Mouse (Mus musculus): Measurements from ENCODE around the gene Ulk4. TPM values are rescaled to one million over a fixed set of nuclear protein-coding genes. Genes with fewer than 3 reads are reported as not detected.

Ulk4 gene
- polyA plus RNA-seq, 1 experiment from 2014 or later, result 156 TPM

- Histone ChIP-seq H3K27ac (no peak overlapping the region), H3K4me3 (no peak overlapping the region), H3K4me1 (peaks cover 28% of the 10 kb centered on the region), H3K9me3 (no peaks in the 10 kb centered on the region), H3K36me3 (replicated peaks) (no peaks in the 10 kb centered on the region), H3K27me3 (ENCODE audit: poor library complexity, severe bottlenecking) (no peaks in the 10 kb centered on the region)
- WGBS, result 94% methylated on average over 5 of the region's 5 CpGs
- no peak for DNase-seq (ENCODE audit: extremely low spot score, low spot score)
Observed at GRCm38 (mm10) chr9:121153276-121153675, 123.7 kb downstream of the Ulk4 start.

DNA sequence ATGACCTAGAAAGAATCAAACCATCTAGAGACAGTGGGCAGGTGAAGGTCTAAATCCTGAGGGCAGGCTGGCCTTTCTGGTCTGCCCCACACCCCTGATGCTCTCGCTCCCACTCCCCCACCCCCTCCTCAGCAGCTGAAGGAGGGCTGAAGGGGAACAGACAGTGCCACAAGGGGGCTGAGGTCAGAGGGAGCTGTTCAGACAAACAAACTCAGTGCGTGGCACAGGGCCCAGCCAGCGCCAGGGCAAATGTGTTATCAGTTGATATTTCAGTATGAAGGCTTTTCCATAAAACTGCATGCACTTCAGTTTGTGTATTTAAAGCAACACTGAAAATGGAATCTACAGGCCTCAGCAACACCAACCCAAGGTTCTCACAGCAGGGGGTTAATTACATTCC, 128.4 kb downstream of the Ulk4 start:
- Histone ChIP-seq H3K9me3 (no peaks in the 10 kb centered on the region), H3K4me1 (peaks cover 29% of the 10 kb centered on the region)

GRCm38 (mm10) chr9:121143208-121143607, 133.8 kb downstream of the Ulk4 start:
- 88% methylated on average over 6 of the region's 6 CpGs for WGBS
- Histone ChIP-seq H3K4me3 (no peak overlapping the region), H3K4me1 (peaks cover 9% of the 10 kb centered on the region), H3K27ac (no peak overlapping the region), H3K9me3 (no peaks in the 10 kb centered on the region), H3K27me3 (ENCODE audit: poor library complexity, severe bottlenecking) (no peaks in the 10 kb centered on the region), H3K36me3 (replicated peaks) (peaks cover 14% of the 10 kb centered on the region)
- no peak for DNase-seq (ENCODE audit: extremely low spot score, low spot score)

More for the DNA sequence above, 128.4 kb downstream of the Ulk4 start:
- WGBS, result 12% methylated on average over 3 of the region's 3 CpGs
- DNase-seq (ENCODE audit: extremely low spot score, low spot score), result no peak
- no peak overlapping the region for H3K4me3 ChIP-seq
- no peaks in the 10 kb centered on the region for H3K27me3 ChIP-seq (ENCODE audit: poor library complexity, severe bottlenecking)
- H3K27ac ChIP-seq, result peak overlapping the region; percentile 36; the same call in 1 of the 2 replicates
- H3K36me3 ChIP-seq (replicated peaks), result peaks cover 14% of the 10 kb centered on the region

- H3K36me3 ChIP-seq (replicated peaks), result no peaks in the 10 kb centered on the region
- 93% methylated on average over 6 of the region's 6 CpGs for WGBS
- H3K4me1 ChIP-seq, result peaks cover 9% of the 10 kb centered on the region
- H3K27me3 ChIP-seq (ENCODE audit: poor library complexity, severe bottlenecking), result no peaks in the 10 kb centered on the region
- H3K9me3 ChIP-seq, result no peaks in the 10 kb centered on the region
- no peak for DNase-seq (ENCODE audit: extremely low spot score, low spot score)
- H3K27ac ChIP-seq, result no peak overlapping the region
- H3K4me3 ChIP-seq, result no peak overlapping the region
Observed at GRCm38 (mm10) chr9:121132549-121132948, 144.4 kb downstream of the Ulk4 start.

GRCm38 (mm10) chr9:121129533-121129932, 147.5 kb downstream of the Ulk4 start:
- Histone ChIP-seq H3K4me1 (peaks cover 9% of the 10 kb centered on the region), H3K9me3 (no peaks in the 10 kb centered on the region), H3K27ac (no peak overlapping the region), H3K4me3 (no peak overlapping the region), H3K27me3 (ENCODE audit: poor library complexity, severe bottlenecking) (no peaks in the 10 kb centered on the region), H3K36me3 (replicated peaks) (no peaks in the 10 kb centered on the region)
- WGBS, result 88% methylated on average over 2 of the region's 2 CpGs
- no peak for DNase-seq (ENCODE audit: extremely low spot score, low spot score)

DNA sequence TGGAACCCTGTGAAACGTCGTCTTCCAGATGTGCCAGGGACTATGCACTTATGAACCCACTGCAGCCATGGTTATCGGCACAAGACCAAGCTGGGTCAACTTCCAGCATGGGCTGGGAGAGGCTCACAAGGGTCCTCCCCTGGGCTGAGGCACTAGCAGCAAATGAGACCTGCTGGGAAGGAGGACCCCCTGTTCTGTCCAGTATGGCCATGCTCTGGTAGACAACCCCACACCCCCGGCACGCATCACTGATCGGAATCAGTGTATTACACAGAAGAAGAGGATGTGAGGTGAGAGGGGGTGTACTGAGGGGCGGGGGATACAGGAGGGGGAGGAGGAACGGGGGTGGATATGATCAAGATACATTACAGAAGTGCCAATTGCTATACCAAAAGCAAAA, 148.1 kb downstream of the Ulk4 start:
- WGBS, result 90% methylated on average over 8 of the region's 8 CpGs
- H3K9me3 ChIP-seq, result no peaks in the 10 kb centered on the region
- no peak overlapping the region for H3K27ac ChIP-seq
- peaks cover 9% of the 10 kb centered on the region for H3K4me1 ChIP-seq
- H3K36me3 ChIP-seq (replicated peaks), result no peaks in the 10 kb centered on the region
- H3K27me3 ChIP-seq (ENCODE audit: poor library complexity, severe bottlenecking), result no peaks in the 10 kb centered on the region
- no peak overlapping the region for H3K4me3 ChIP-seq
- no peak for DNase-seq (ENCODE audit: extremely low spot score, low spot score)

- no peak for DNase-seq (ENCODE audit: extremely low spot score, low spot score)
- H3K9me3 ChIP-seq, result no peaks in the 10 kb centered on the region
- no peak overlapping the region for H3K27ac ChIP-seq
- no peaks in the 10 kb centered on the region for H3K27me3 ChIP-seq (ENCODE audit: poor library complexity, severe bottlenecking)
- peaks cover 9% of the 10 kb centered on the region for H3K4me1 ChIP-seq
- 80% methylated on average over 2 of the region's 2 CpGs for whole genome bisulfite sequencing
- H3K36me3 ChIP-seq (replicated peaks), result no peaks in the 10 kb centered on the region
- H3K4me3 ChIP-seq, result no peak overlapping the region
Observed at GRCm38 (mm10) chr9:121127025-121127424, 150.0 kb downstream of the Ulk4 start.

DNA sequence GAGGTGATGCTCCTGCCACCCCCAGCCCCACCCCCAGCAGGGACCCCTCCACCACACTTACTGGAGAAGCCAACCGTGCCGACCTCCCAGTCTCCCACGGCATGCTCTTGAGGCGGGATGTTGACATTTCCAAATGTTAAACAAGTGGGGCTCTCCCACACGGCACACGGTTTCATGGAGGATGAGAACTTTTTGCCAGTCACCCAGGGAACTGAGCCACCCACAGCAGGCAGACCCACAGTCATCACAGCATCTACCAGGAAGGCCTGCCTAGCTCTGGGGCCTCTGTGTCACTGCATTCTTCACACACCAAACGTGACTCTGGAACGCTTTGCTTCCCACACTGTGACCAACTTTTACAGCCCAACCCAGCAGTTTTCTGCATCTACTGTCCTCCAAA, 152.3 kb downstream of the Ulk4 start:
- WGBS, result 95% methylated on average over 8 of the region's 8 CpGs
- H3K27me3 ChIP-seq (ENCODE audit: poor library complexity, severe bottlenecking), result no peaks in the 10 kb centered on the region
- H3K9me3 ChIP-seq, result no peaks in the 10 kb centered on the region
- no peak overlapping the region for H3K4me3 ChIP-seq
- H3K4me1 ChIP-seq, result peaks cover 5% of the 10 kb centered on the region
- no peak for DNase-seq (ENCODE audit: extremely low spot score, low spot score)
- no peak overlapping the region for H3K27ac ChIP-seq
- H3K36me3 ChIP-seq (replicated peaks), result no peaks in the 10 kb centered on the region

DNA sequence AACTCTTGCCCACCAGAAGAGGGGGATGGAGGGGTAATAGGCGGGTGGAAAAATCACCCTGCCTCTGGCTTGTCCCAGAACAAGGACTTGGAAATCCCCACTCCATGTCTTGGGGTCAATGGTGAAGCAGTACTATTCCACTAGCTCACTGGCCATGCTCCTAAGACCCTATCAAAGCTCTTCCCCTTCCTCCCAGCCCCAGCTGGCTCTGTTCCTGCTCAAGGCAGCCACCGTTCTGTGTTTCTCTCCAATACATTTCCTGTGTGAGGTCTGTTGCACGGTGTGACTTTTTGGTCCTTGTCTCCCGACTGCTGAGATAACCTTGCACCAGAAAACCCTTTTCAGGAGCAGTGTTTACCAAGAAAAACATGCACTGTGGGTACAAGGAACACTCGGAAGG, 155.0 kb downstream of the Ulk4 start:
- H3K27me3 ChIP-seq (ENCODE audit: poor library complexity, severe bottlenecking), result no peaks in the 10 kb centered on the region
- peaks cover 8% of the 10 kb centered on the region for H3K4me1 ChIP-seq
- DNase-seq (ENCODE audit: extremely low spot score, low spot score), result no peak
- H3K4me3 ChIP-seq, result no peak overlapping the region
- no peaks in the 10 kb centered on the region for H3K9me3 ChIP-seq
- H3K27ac ChIP-seq, result no peak overlapping the region; the same call in 1 of the 2 replicates
- H3K36me3 ChIP-seq (replicated peaks), result no peaks in the 10 kb centered on the region
- 81% methylated on average over 5 of the region's 5 CpGs for whole genome bisulfite sequencing

DNA sequence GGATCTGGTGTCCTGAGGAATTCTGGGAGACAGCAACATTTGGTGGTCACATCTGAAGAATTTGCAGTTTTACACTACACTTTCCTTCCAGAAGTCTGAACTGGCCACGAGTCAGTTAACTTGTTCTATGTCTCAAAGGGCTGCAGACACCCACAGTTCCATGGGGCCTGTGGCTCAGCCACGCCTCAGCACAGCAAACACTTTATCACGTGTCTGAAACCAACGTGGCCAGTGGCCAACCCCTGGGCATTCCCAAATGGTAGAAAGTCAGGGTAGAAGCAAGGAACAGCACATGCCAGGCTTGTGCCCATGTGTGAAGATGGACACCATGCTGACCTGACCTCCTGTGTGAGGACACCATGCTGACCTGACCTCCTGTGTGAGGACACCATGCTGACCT, 159.1 kb downstream of the Ulk4 start:
- no peaks in the 10 kb centered on the region for H3K36me3 ChIP-seq (replicated peaks)
- DNase-seq (ENCODE audit: extremely low spot score, low spot score), result no peak
- no peak overlapping the region for H3K4me3 ChIP-seq
- 88% methylated on average over 4 of the region's 4 CpGs for WGBS
- H3K4me1 ChIP-seq, result 0 out of 2 replicates have a peak, but pooled peaks cover 5% of the 10 kb centered on the region
- H3K27ac ChIP-seq, result no peak overlapping the region
- H3K9me3 ChIP-seq, result no peaks in the 10 kb centered on the region
- H3K27me3 ChIP-seq (ENCODE audit: poor library complexity, severe bottlenecking), result no peaks in the 10 kb centered on the region

DNA sequence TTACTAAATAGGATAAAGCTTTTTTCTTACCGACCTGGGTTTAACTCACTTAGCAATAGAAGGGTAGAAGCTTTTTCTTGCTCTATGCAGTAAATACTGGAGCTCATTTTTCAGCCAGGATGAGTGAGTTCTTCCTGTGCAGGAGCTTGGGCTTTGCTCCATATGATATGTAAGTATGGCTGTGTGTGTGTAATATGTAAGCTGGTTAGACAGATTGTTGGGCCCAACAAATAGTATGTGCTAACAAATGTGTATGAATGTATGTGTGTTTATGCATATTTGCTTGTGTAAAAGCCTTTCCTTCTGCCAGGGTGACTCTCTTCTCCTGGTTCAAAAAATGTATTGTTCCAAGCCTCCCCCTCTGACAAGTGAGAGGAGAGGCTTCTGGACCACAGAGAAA, 164.9 kb downstream of the Ulk4 start:
- Histone ChIP-seq H3K27me3 (ENCODE audit: poor library complexity, severe bottlenecking) (peaks cover 7% of the 10 kb centered on the region), H3K9me3 (no peaks in the 10 kb centered on the region), H3K4me3 (no peak overlapping the region), H3K36me3 (replicated peaks) (no peaks in the 10 kb centered on the region), H3K4me1 (peaks cover 20% of the 10 kb centered on the region), H3K27ac (no peak overlapping the region)
- WGBS, result 58% methylated on average over 1 of the region's 1 CpGs
- DNase-seq (ENCODE audit: extremely low spot score, low spot score), result no peak

DNA sequence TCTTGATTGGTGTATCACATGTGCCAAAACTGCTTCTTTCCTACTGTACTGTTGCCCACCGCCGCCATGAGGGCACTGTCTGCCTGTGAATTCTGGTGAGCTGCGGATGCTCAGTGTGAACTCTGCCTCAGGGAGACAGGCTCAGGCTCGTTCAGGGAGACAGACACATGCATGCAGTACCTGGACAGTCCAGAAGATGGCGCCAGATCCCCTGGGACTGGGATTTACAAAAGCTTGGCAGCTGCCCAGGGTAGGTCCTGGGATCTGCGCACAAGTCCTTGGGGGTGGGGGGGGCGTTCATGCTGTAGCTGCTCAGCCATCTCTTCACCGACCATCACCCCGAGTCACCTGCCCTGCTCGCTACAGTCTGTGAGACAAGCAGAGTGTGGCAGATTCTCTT, 168.9 kb downstream of the Ulk4 start:
- Histone ChIP-seq H3K27me3 (ENCODE audit: poor library complexity, severe bottlenecking) (peaks cover 11% of the 10 kb centered on the region), H3K9me3 (no peaks in the 10 kb centered on the region), H3K27ac (peak overlapping the region; percentile 35; the same call in 1 of the 2 replicates), H3K4me3 (no peak overlapping the region), H3K4me1 (peaks cover 24% of the 10 kb centered on the region), H3K36me3 (replicated peaks) (no peaks in the 10 kb centered on the region)
- 11% methylated on average over 10 of the region's 10 CpGs for WGBS
- DNase-seq (ENCODE audit: extremely low spot score, low spot score), result peak; percentile 89

GRCm38 (mm10) chr9:121107643-121108042, 169.4 kb downstream of the Ulk4 start:
- Histone ChIP-seq H3K4me3 (no peak overlapping the region), H3K4me1 (peaks cover 24% of the 10 kb centered on the region), H3K36me3 (replicated peaks) (no peaks in the 10 kb centered on the region), H3K27me3 (ENCODE audit: poor library complexity, severe bottlenecking) (peaks cover 11% of the 10 kb centered on the region), H3K9me3 (no peaks in the 10 kb centered on the region), H3K27ac (no peak overlapping the region)
- WGBS, result 69% methylated on average over 5 of the region's 5 CpGs
- no peak for DNase-seq (ENCODE audit: extremely low spot score, low spot score)

- Histone ChIP-seq H3K27me3 (ENCODE audit: poor library complexity, severe bottlenecking) (peaks cover 11% of the 10 kb centered on the region), H3K9me3 (no peaks in the 10 kb centered on the region), H3K4me3 (no peak overlapping the region), H3K4me1 (peaks cover 19% of the 10 kb centered on the region), H3K36me3 (replicated peaks) (no peaks in the 10 kb centered on the region), H3K27ac (no peak overlapping the region)
- no peak for DNase-seq (ENCODE audit: extremely low spot score, low spot score)
- WGBS, result 23% methylated on average over 11 of the region's 11 CpGs
Observed at GRCm38 (mm10) chr9:121107101-121107500, 169.9 kb downstream of the Ulk4 start.

All from forebrain, embryonic 10.5 days (tissue).